Mouse (Mus musculus) urinary bladder, postnatal 36 days (tissue): ENCODE measurements at regions not wholly inside any gene's neighbourhood (a gene's known extent, or its start where the extent isn't known, plus 50 kb on each side); places are given as distances from the start of the nearest gene placed in this dataset.
A peak's percentile ranks its signal among the peaks of the same experiment; 100 is the strongest.
"Not testable (repeated sequence)": the region's sequence is repeated elsewhere in the genome, so short reads cannot be mapped to it uniquely, and the experiment has no call there.

Source experiments
- DNase-seq, 2 experiments: peaks; one replicate each; pipeline ENCODE4 v3.0.0; 2022; ENCODE audit warnings: low spot score in 2 of 2, mixed read lengths in 1 of 2

DNA sequence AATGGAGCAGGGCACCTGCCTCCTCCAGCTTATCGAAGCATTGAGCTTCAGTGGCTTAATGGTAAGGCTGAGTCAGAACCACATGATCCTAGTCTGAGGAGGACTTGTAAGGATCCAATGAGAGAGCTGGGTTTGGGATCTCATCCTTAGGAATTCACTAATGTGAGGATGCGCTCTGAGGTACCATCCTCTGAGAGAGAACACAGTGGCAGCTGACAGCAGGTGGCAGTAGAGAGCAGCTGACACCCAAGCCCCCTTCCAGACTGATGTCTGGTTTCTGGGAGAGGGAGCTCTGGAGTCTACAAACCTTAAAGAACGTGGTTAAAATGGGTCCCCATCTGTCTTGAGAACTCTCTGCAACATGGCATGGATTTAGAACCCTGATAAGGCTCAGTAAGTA is 137.8 kb downstream of the B3glct start:
- peak in 1 of 2 experiments; percentile 3 for DNase-seq

- DNase-seq, result no peak
Observed at GRCm38 (mm10) chr5:149818812-149819211, 140.8 kb downstream of the B3glct start.

DNA sequence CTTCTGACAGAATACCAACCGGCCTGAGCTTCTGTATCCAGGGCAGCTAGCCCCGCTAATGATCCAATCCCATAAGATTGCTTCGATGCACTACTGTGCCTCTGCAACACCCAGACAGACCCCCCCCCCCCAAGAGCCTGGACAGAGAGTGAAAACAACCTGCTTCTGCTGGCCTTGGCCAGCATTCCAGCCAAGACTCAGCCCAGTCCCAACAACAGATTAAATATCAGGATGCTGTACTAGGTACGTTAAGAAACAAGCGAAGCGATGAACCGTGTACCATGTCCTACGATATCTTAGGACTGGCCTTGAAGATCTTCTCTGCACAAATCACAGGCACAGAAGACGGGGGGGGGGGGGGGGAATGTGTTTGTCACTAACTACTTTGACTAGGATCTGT is 145.8 kb downstream of the B3glct start:
- DNase-seq, result no peak

GRCm38 (mm10) chr5:149827599-149827998 is 149.6 kb downstream of the B3glct start:
- no peak for DNase-seq

- peak; percentile 42 to 48 for DNase-seq
Observed at GRCm38 (mm10) chr5:149831122-149831861, 153.3 kb downstream of the B3glct start.

DNA sequence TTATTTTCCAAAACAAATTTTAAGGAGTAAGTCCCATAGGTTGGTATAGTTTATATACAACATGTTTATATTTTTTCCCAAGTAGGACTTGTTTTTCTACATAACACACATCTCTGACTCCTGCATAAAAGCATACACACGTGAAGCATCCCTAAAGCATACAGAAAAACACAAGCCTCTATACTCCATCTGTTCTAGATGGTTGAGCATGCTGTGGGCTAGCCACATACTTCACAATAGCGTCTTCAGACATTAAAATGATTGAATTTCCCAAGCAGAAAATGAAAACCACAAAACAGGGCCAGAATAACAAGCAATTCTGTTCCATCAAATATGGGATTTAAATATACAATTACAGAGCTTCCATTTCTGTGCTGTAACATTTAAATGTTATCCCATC is 159.3 kb downstream of the B3glct start:
- DNase-seq, result no peak

GRCm38 (mm10) chr5:149842491-149842890 is 164.5 kb downstream of the B3glct start:
- no peak for DNase-seq

- DNase-seq, result no peak
Observed at GRCm38 (mm10) chr5:149843310-149843709, 165.3 kb downstream of the B3glct start.

- DNase-seq, result no peak
Observed at GRCm38 (mm10) chr5:149845256-149845655, 167.2 kb downstream of the B3glct start.

DNA sequence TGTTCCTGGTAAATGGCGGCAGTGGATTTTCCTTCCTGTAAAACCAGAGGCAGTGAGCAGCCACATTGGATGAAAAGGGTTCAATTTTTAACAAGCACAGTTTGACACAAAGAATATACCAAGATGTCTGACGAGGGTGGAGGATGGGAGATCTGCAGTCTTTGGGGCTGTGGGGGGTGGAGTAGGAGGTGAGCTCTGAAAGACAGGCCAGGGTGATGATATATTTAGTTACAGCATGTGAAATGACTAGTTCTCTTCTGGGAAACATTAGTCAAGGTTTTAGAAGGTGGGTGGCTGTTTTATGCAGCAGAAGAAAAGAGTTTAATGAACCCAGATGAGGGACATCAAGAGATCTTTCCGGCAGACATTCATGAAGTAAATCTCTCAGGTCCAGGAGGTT is 170.0 kb upstream of the Rxfp2 start:
- DNase-seq, result no peak

DNA sequence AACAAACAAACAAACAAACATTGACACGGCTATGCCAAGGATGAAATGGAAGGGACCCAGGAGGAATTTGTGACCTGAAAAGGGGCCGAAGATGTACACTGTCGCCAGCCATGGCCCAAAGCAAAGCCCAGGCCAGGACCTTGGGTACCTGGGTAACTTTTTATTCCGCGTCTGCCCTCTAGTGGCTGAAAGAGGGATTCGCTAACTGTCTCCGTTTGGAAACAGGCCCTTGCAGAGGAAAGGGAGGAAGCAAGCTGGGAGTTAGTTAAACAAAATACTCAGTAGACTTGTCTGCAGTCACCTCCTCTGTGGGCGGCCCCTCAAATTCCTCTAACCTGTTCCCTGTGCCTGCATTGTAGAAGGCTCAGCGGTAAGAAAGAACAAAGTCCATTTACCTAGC is 167.5 kb upstream of the Rxfp2 start:
- DNase-seq, result peak; percentile 52 to 56

GRCm38 (mm10) chr5:149852516-149852915 is 166.0 kb upstream of the Rxfp2 start:
- no peak for DNase-seq

- no peak for DNase-seq
Observed at GRCm38 (mm10) chr5:149856101-149856500, 162.4 kb upstream of the Rxfp2 start.

- DNase-seq, result no peak
Observed at GRCm38 (mm10) chr5:149857019-149857418, 161.5 kb upstream of the Rxfp2 start.

GRCm38 (mm10) chr5:149861489-149861962 is 156.9 kb upstream of the Rxfp2 start:
- DNase-seq, result peak; percentile 11 to 39

DNA sequence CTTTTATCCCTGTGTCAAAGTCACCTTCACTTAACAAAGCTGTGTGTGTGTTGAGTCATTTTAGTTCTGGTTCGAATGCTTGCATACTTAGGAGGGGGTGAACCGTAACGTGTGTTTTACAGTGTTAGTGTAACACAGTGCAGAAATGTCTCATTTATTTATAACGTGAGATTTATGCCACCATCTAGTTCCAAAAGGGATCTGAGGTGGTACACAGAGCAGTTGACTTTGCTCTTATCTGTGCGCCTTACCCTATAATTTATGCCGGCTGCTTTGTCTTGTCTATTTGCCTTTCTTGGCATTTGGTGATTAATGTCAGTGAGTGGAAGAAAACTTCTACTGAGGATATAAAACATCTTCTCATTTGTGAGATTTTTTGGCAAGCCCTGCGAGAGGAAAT is 150.5 kb upstream of the Rxfp2 start:
- no peak for DNase-seq

DNA sequence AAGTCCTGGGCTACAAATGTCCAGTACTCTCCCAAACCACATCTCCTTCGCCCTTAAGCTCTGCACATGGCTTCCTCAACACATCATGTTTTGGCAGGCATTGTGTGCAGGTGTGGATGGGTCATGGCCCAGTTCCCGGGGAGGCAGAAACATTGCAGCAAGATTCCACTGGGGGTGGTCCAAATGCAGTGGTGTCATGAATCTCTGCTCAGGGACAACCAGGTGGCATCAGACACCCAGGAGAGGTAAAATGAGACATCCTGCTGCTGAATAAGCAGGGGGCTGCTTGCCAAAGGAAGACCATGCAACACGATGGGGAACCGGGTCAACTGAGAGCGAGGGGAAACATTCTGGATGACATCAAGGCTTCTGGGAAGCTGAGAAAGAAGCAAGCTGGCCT is 149.0 kb upstream of the Rxfp2 start:
- DNase-seq, result no peak

DNA sequence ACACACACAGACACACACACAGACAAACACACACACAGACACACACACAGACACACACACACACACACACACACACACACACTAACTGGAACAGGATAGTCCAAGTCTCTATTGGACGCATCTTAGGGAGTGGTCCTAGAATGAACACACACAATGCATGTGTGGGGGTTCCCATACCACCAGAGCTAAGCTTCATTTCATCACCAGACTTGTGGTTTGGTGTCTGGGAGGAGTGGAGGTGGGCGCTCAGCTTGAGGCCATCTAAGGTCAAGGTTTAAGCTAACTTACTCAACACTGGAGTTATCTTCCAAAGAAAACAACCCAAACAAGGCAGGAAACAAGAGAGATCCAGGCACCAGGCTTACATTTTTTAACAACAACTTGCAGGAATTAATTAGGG is 147.9 kb upstream of the Rxfp2 start:
- DNase-seq, result no peak

- DNase-seq, result no peak
Observed at GRCm38 (mm10) chr5:149871521-149871920, 147.0 kb upstream of the Rxfp2 start.

GRCm38 (mm10) chr5:149873482-149874002 is 144.9 kb upstream of the Rxfp2 start:
- no peak for DNase-seq

GRCm38 (mm10) chr5:149874342-149874741 is 144.1 kb upstream of the Rxfp2 start:
- no peak for DNase-seq

GRCm38 (mm10) chr5:149892453-149892852 is 126.0 kb upstream of the Rxfp2 start:
- not testable (repeated sequence) for DNase-seq

DNA sequence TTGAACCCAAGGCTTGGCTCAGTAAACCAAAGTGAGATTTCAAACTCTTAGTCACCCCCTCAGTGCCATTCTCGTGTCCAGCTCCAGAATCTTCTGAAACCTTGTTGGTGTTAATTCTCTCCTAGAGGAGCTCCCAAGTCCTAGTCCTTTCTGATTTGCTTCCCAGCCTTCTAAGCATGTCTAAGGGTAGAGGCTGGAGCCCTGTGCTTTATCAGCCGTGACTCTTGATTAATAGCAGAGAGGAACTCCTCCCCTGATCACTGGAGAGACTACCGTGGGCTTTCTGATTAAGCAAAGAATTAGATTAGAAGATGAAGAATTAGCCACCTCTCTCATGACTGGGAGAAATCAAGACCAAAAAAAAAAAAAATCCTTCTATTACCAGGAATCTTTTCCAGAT is 111.5 kb upstream of the Rxfp2 start:
- DNase-seq, result no peak
